Mouse (Mus musculus) bone marrow, adult 2 months (tissue): ENCODE data around the gene Hexim1. TPM values are rescaled to one million over a fixed set of nuclear protein-coding genes. Genes with fewer than 3 reads are reported as not detected.

ENCODE experiments used
- H3K27ac ChIP-seq: fragments of 200-500 bp; 2 replicates; pipeline ENCODE4 v1.5.1; 2012; ENCODE audit warnings: low read depth, mild to moderate bottlenecking, control low read depth, inconsistent platforms, low read length; ENCODE audit not compliant: control insufficient read depth, poor library complexity, insufficient read depth
- H3K4me1 ChIP-seq: fragments of 200-500 bp; 2 replicates; pipeline ENCODE4 v1.6.1; 2011; ENCODE audit warnings: low read length; ENCODE audit not compliant: control insufficient read depth, insufficient read depth
- H3K4me3 ChIP-seq: fragments of 200-500 bp; replicated peaks from 2 replicates; pipeline ENCODE3; 2011; ENCODE audit warnings: mild to moderate bottlenecking, low read depth, low read length, control low read depth; ENCODE audit not compliant: control insufficient read depth
- CTCF ChIP-seq: fragments of 200-500 bp; IDR thresholded peaks from 2 replicates; pipeline ENCODE4 v1.5.1; 2011; ENCODE audit warnings: low read length, control low read depth; ENCODE audit not compliant: control insufficient read depth, insufficient read depth
- POLR2A ChIP-seq: fragments of 200-500 bp; IDR thresholded peaks from 2 replicates; pipeline ENCODE4 v1.6.1; 2011; ENCODE audit warnings: low read depth, mild to moderate bottlenecking, control low read depth, low read length, borderline replicate concordance; ENCODE audit not compliant: control insufficient read depth
- WGBS: fragments of 180-500 bp; shearing (Covaris S2); methylation state at CpG from one replicate; pipeline ENCODE4 v1.1.7; 2018; 5-methylcytosine and 5-hydroxymethylcytosine counted together
- polyA plus RNA-seq: library from polyadenylated mRNA; stranded (reverse); fragments of >200 nt; gene quantifications from 2 replicates; pipeline ENCODE4 v1.2.4, GENCODE M21; 2011; ENCODE audit warnings: low replicate concordance; ENCODE audit not compliant: missing spikeins, insufficient read depth, insufficient read length

The Hexim1 gene
- polyA plus RNA-seq, 1 experiment: 21.8 TPM

DNA sequence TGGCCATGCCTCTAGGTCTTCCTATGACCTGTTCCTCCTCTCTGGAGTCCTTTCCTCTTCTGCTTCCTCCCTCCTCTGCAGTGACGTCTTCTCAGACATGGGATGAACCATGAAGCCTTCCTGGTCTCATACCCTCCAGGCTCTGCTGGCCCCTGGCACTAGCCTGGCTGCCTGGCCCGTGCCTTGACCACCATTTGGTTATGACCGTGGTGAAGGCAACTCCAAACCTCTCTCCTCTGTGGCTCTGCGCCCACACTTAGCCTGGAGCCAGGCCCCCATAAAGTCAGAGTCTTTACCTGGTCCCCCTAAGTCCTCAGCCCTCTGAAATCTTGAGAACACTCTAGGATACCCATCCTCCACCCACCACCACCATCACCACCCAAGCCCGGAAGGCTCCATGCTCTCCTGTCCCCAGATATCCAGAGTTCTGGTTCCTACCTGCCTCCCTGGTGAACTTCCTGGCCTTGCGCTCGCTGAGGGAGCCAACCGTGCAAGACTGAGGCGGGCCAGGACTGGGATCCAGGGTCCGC is 41.8 kb upstream of the Hexim1 start:
- TF ChIP-seq CTCF (no peak), POLR2A (no peak)
- no peaks in the 10 kb centered on the region; the same call in 1 of the 2 replicates for H3K4me1 ChIP-seq
- H3K27ac ChIP-seq: no peak overlapping the region
- 88% methylated on average over 10 of the region's 10 CpGs for WGBS
- no peak overlapping the region for H3K4me3 ChIP-seq

DNA sequence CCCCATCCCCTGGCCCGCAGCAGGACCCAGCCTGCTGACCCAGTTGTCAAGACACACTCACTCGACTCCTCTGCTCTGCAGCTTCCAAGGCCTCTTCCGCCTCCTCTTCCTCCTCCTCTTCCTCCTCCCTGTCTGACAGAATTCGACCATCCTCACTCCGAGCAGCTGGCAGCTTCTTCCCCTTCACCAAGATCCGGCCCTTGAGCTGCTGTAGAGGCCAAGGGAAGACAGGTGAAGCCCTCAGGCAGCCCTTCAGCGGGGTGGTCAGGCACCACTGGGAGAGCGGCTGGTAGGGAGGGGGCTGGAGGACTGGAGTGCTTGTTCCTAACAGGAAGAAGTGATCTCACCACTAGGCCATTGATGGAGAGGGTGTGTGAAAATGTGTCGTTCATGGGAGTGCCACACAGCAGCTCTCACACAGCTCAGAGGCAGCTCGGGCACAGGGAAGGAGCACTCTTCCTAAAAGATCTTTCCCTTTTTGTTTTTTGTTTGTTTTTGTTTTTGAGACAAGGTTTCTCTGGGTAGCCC is 41.2 kb upstream of the Hexim1 start:
- Histone ChIP-seq H3K4me3 (no peak overlapping the region), H3K4me1 (no peaks in the 10 kb centered on the region; the same call in 1 of the 2 replicates), H3K27ac (no peak overlapping the region)
- TF ChIP-seq POLR2A (no peak), CTCF (no peak)
- 67% methylated on average over 10 of the region's 10 CpGs for WGBS

DNA sequence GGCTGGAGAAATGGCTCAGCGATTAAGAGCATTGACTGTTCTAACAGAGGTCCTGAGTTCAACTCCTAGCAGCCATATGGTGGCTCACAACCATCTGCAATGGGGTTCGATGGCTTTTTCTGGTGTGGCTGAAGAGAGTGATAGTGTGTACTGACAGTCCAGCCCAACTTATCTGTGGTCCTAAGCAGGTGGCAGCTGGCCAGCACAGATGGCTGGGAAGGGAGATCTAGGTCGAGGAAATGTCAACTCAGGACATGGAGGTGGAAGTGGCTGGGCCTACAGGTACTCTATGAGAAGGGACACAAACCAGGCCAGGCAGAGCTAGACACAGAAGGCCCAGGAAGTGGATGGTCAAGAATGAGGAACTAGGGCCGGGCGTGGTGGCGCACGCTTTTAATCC is 40.0 kb upstream of the Hexim1 start:
- no peak for TF ChIP-seq POLR2A
- no peak for TF ChIP-seq CTCF
- no peak overlapping the region for H3K27ac ChIP-seq
- no peaks in the 10 kb centered on the region; the same call in none of the 2 replicates for H3K4me1 ChIP-seq
- H3K4me3 ChIP-seq: no peak overlapping the region
- WGBS: 55% methylated on average over 7 of the region's 7 CpGs

DNA sequence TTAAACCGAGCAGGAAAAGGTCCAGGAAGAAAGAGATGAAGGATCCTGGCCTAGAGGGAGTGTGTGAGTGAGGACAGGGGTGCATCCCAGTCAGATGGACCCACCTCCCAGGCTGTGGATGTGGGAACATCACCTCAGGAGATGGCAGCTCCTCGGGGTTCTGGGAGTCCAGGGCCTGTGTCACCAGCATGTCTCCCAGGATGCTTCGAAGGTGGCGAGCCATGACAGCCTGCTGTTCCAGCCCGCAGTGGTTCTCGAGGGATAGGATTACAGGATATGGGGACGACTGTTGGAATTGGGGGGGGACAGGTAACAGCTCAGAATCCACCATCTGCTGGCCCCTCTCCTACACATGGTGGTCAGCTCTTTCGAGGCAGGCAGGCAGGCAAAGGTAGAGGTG is 39.5 kb upstream of the Hexim1 start:
- 90% methylated on average over 8 of the region's 8 CpGs for WGBS
- H3K4me1 ChIP-seq: no peaks in the 10 kb centered on the region; the same call in none of the 2 replicates

DNA sequence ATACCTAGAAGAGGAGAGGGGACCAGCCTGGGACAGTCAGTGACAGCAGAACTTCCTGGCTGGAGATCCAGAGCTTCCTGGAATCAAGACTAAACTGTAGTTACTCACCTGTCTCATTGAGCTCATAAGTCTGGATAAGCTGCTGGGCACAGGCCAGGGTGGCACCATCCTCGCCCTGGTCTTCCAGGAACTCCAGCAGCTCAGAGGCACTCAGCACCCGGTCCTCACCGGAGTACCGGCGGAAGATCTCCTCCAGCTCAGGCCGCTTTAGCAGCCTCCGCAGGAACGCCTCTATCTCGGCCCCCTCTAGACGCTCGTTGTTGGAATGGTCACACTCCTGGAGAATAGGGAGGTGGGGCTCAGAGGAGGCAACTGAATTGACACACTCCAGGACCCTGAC is 37.9 kb upstream of the Hexim1 start:
- 94% methylated on average over 11 of the region's 11 CpGs for WGBS
- TF ChIP-seq POLR2A (no peak), CTCF (no peak)
- Histone ChIP-seq H3K4me3 (no peak overlapping the region), H3K4me1 (no peaks in the 10 kb centered on the region; the same call in none of the 2 replicates), H3K27ac (no peak overlapping the region)

More for the DNA sequence above, 39.5 kb upstream of the Hexim1 start:
- no peak overlapping the region for H3K27ac ChIP-seq
- no peak overlapping the region for H3K4me3 ChIP-seq
- TF ChIP-seq CTCF (no peak), POLR2A (no peak)

DNA sequence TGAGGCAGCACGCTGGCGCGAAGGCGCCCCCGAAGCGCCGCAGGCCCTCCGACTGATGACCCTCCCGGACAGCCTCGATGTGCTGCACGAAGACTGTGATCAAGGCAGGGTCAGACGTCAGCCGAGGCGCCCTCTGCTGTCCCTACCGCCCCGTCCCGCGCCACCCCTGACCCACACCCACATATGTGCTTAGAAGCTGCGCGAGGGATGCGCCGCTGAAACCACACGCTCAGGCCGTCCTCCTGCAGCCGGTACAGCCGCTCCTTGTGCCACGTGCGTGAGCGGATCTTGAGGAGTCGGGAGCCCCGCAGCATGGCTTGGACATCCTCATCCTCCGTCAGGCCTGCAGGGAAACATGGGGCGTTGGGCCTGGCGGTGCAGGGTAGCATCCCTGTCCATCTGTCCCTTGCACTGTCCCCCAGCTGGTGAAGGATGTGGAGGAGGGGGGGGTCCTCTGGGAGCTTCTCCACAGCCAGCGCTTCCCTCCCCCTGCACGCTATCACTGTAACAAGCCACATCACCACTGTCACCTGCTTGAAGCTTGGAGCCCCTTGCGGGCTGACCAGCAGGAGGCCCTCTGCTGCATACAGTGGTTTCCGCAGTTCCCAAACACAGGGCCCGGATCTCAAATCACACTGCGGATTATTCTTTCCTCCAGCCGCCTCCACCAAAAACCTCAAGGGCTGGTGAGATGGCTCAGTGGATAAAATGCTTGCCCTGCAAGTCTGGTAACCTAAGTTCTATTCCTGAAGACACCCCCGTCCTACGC is 35.5 kb upstream of the Hexim1 start:
- 11% methylated on average over 43 of the region's 43 CpGs for WGBS
- Histone ChIP-seq H3K4me3 (peak overlapping the region; percentile 29), H3K4me1 (no peaks in the 10 kb centered on the region; the same call in none of the 2 replicates), H3K27ac (no peak overlapping the region; the same call in 1 of the 2 replicates)
- no peak for TF ChIP-seq POLR2A
- TF ChIP-seq CTCF: peak; percentile 27; the same call in 1 of the 2 replicates

DNA sequence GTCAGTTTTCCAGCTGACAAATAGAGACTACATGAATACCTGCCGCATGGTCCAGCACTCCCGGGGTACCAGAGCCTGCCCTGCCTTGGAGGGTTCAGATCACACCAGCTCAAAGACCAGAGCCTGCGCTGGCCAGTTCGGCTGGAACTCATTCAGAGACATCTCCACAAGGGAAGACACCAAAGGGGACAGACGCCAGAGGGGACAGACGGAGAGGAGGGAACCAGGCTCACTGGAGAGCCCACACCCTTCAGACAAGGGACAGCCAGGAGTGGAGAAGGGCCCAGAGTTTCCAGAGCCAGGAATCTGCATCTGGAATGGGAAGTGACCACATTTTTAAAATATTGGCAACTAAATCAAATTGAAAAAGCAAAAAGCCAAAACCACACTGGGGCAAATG is 34.4 kb upstream of the Hexim1 start:
- Histone ChIP-seq H3K4me3 (no peak overlapping the region), H3K27ac (no peak overlapping the region)
- 86% methylated on average over 6 of the region's 6 CpGs for WGBS

DNA sequence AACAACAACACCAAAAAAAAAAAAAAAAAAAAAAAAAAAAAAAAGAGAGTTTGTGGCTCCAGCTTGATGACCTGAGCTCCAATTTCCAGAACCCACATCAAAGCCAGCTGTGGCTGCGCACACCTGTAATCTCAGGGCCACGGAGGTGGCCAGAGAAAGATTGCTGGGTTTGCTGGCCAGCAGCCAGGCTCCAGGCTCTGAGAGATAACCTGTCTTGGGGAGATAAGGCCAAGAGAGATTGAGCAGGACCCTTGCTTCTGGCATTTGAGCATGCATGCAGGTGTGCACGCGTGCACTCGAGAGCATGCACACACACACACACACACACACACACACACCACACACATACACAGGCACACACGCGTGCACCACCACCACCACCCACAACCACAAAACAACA is 22.7 kb upstream of the Hexim1 start:
- H3K4me3 ChIP-seq: no peak overlapping the region
- peaks cover 4% of the 10 kb centered on the region for H3K4me1 ChIP-seq
- no peak overlapping the region; the same call in none of the 2 replicates for H3K27ac ChIP-seq
- 49% methylated on average over 7 of the region's 7 CpGs for WGBS
- TF ChIP-seq POLR2A (no peak), CTCF (no peak)

More for the DNA sequence above, 34.4 kb upstream of the Hexim1 start:
- TF ChIP-seq CTCF (no peak), POLR2A (no peak)
- no peaks in the 10 kb centered on the region; the same call in none of the 2 replicates for H3K4me1 ChIP-seq
